Mouse (Mus musculus): Measurements from ENCODE around the gene Duoxa1. TPM values are rescaled to one million over a fixed set of nuclear protein-coding genes. Genes with fewer than 3 reads are reported as not detected.

Gene Duoxa1
- polyA plus RNA-seq, 1 experiment: 7.9 TPM

- TF ChIP-seq CEBPB (IDR thresholded peaks at IDR 0.05; ENCODE audit: low read depth): no peak
- TF ChIP-seq MAX (IDR thresholded peaks at IDR 0.05): no peak
- no peak for TF ChIP-seq MYOD1 (IDR thresholded peaks at IDR 0.05; ENCODE audit: control insufficient read depth, insufficient read length, low read depth)
- TF ChIP-seq USF1 (IDR thresholded peaks at IDR 0.05; ENCODE audit: low read depth): no peak
- TF ChIP-seq FOSL1 (IDR thresholded peaks at IDR 0.05; ENCODE audit: insufficient read depth, low read length, poor library complexity, severe bottlenecking): no peak
- peak; percentile 40 for TF ChIP-seq CTCF (IDR thresholded peaks at IDR 0.05; ENCODE audit: control insufficient read depth, insufficient read depth, insufficient read length)
- H3K79me2 ChIP-seq (ENCODE audit: control insufficient read depth, insufficient read depth): no peaks in the 10 kb centered on the region
- no peak overlapping the region for H3K4me3 ChIP-seq (ENCODE audit: insufficient read depth, poor library complexity, severe bottlenecking)
- H3K79me3 ChIP-seq (ENCODE audit: low read depth): no peaks in the 10 kb centered on the region
- H3ac ChIP-seq (ENCODE audit: control insufficient read depth, insufficient read length, low read depth): no peak overlapping the region
- H3K27me3 ChIP-seq (ENCODE audit: control insufficient read depth, insufficient read depth, insufficient read length): no peaks in the 10 kb centered on the region
- H3K36me3 ChIP-seq (ENCODE audit: control insufficient read depth, insufficient read depth): no peaks in the 10 kb centered on the region
These were observed 10.8 kb downstream of the Duoxa1 start for GRCm38 (mm10) chr2:122302574-122303241.

- no peak for TF ChIP-seq MYOD1 (IDR thresholded peaks at IDR 0.05; ENCODE audit: control insufficient read depth, insufficient read length, low read depth)
- TF ChIP-seq CTCF (IDR thresholded peaks at IDR 0.05; ENCODE audit: control insufficient read depth, insufficient read depth, insufficient read length): no peak
- TF ChIP-seq CEBPB (IDR thresholded peaks at IDR 0.05; ENCODE audit: low read depth): no peak
- TF ChIP-seq USF1 (IDR thresholded peaks at IDR 0.05; ENCODE audit: low read depth): no peak
- no peak overlapping the region for H3K4me3 ChIP-seq (ENCODE audit: insufficient read depth, poor library complexity, severe bottlenecking)
- no peaks in the 10 kb centered on the region for H3K79me3 ChIP-seq (ENCODE audit: low read depth)
- no peak overlapping the region for H3ac ChIP-seq (ENCODE audit: control insufficient read depth, insufficient read length, low read depth)
- no peaks in the 10 kb centered on the region for H3K79me2 ChIP-seq (ENCODE audit: control insufficient read depth, insufficient read depth)
- H3K27me3 ChIP-seq (ENCODE audit: control insufficient read depth, insufficient read depth, insufficient read length): peaks cover 5% of the 10 kb centered on the region
- H3K36me3 ChIP-seq (ENCODE audit: control insufficient read depth, insufficient read depth): no peaks in the 10 kb centered on the region
These were observed 11.5 kb downstream of the Duoxa1 start for GRCm38 (mm10) chr2:122301921-122302573.

DNA sequence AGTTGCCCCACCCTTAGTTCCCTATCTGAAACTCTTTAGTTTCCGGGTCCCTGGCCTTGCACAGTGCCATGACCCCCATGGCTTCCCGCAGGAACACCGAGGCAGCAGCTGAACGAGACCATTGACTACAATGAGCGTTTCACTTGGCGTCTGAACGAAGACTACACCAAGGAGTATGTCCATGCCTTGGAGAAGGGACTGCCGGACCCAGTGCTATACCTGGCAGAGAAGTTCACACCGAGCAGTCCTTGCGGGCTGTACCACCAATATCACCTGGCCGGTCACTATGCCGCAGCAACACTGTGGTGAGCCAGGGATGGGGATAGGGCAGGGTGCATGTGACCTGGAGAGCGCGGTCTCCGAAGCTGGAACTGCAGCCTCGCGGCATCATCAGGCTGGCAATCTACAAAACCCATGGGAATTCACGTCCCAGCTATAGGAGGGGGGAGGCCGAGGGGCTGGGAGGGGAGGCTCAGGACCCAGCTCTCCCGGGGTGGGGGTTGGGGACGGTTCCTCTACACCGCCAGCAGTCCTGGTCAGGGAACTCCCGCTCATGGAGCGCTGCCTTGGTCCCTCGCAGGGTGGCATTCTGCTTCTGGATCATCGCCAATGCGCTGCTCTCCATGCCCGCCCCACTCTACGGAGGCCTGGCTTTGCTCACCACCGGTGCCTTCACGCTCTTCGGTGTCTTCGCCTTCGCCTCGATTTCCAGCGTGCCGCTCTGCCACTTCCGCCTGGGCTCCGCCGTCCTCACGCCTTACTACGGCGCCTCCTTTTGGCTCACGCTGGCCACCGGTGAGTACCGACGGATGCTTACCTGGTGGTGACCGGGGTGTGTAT is 12.2 kb downstream of the Duoxa1 start:
- Histone ChIP-seq H3K36me3 (ENCODE audit: control insufficient read depth, insufficient read depth) (no peaks in the 10 kb centered on the region), H3K4me3 (ENCODE audit: insufficient read depth, poor library complexity, severe bottlenecking) (no peak overlapping the region), H3K27me3 (ENCODE audit: control insufficient read depth, insufficient read depth, insufficient read length) (peaks cover 6% of the 10 kb centered on the region)

DNA sequence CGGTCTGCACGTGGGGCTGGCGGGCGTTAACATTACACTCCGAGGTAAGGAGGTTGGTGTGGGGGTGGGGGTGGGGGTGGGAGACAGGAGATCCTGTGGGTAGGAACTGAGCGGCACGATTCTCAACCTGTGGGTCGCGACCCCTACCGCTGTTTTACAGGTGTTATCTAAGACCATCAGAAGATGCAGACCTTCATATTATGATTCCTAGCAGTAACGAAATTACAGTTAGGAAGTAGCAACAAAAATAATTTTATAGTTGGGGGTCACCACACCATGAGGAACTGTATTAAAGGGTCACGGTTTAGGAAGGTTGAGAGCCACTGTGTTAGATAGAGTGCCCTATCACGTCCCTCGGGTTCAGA is 12.9 kb downstream of the Duoxa1 start:
- Histone ChIP-seq H3K36me3 (ENCODE audit: control insufficient read depth, insufficient read depth) (no peaks in the 10 kb centered on the region), H3K4me3 (ENCODE audit: insufficient read depth, poor library complexity, severe bottlenecking) (no peak overlapping the region), H3K27me3 (ENCODE audit: control insufficient read depth, insufficient read depth, insufficient read length) (peaks cover 6% of the 10 kb centered on the region), H3K79me2 (ENCODE audit: control insufficient read depth, insufficient read depth) (no peaks in the 10 kb centered on the region), H3ac (ENCODE audit: control insufficient read depth, insufficient read length, low read depth) (no peak overlapping the region), H3K79me3 (ENCODE audit: low read depth) (no peaks in the 10 kb centered on the region)
- TF ChIP-seq USF1 (IDR thresholded peaks at IDR 0.05; ENCODE audit: low read depth) (no peak), MYOD1 (IDR thresholded peaks at IDR 0.05; ENCODE audit: control insufficient read depth, insufficient read length, low read depth) (no peak), CEBPB (IDR thresholded peaks at IDR 0.05; ENCODE audit: low read depth) (no peak)

More for the DNA sequence above, 12.2 kb downstream of the Duoxa1 start:
- H3ac ChIP-seq (ENCODE audit: control insufficient read depth, insufficient read length, low read depth): no peak overlapping the region
- no peaks in the 10 kb centered on the region for H3K79me2 ChIP-seq (ENCODE audit: control insufficient read depth, insufficient read depth)
- TF ChIP-seq CTCF (IDR thresholded peaks at IDR 0.05; ENCODE audit: control insufficient read depth, insufficient read depth, insufficient read length) (no peak), MYOD1 (IDR thresholded peaks at IDR 0.05; ENCODE audit: control insufficient read depth, insufficient read length, low read depth) (no peak), FOSL1 (IDR thresholded peaks at IDR 0.05; ENCODE audit: insufficient read depth, low read length, poor library complexity, severe bottlenecking) (no peak), MAX (IDR thresholded peaks at IDR 0.05) (no peak), MYOG (IDR thresholded peaks at IDR 0.05; ENCODE audit: control insufficient read depth, extremely low read depth, insufficient read length) (no peak)
- H3K79me3 ChIP-seq (ENCODE audit: low read depth): no peaks in the 10 kb centered on the region

- no peaks in the 10 kb centered on the region for H3K79me2 ChIP-seq (ENCODE audit: control insufficient read depth, insufficient read depth)
- no peak overlapping the region for H3ac ChIP-seq (ENCODE audit: control insufficient read depth, insufficient read length, low read depth)
- no peak for TF ChIP-seq USF1 (IDR thresholded peaks at IDR 0.05; ENCODE audit: low read depth)
- TF ChIP-seq MAX (IDR thresholded peaks at IDR 0.05): no peak
- TF ChIP-seq FOSL1 (IDR thresholded peaks at IDR 0.05; ENCODE audit: insufficient read depth, low read length, poor library complexity, severe bottlenecking): no peak
- H3K4me3 ChIP-seq (ENCODE audit: insufficient read depth, poor library complexity, severe bottlenecking): no peak overlapping the region
- peaks cover 6% of the 10 kb centered on the region for H3K27me3 ChIP-seq (ENCODE audit: control insufficient read depth, insufficient read depth, insufficient read length)
- H3K79me3 ChIP-seq (ENCODE audit: low read depth): no peaks in the 10 kb centered on the region
- no peaks in the 10 kb centered on the region for H3K36me3 ChIP-seq (ENCODE audit: control insufficient read depth, insufficient read depth)
These were observed 13.4 kb downstream of the Duoxa1 start for GRCm38 (mm10) chr2:122299911-122300655.

Data from C2C12 (cell line).